Mouse (Mus musculus) bone marrow, adult 2 months (tissue): ENCODE measurements around the gene Arap1. TPM values are rescaled to one million over a fixed set of nuclear protein-coding genes. Genes with fewer than 3 reads are reported as not detected.

ENCODE experiments used
- H3K27ac ChIP-seq: fragments of 200-500 bp; 2 replicates; pipeline ENCODE4 v1.5.1; 2012; ENCODE audit warnings: low read depth, mild to moderate bottlenecking, control low read depth, inconsistent platforms, low read length; ENCODE audit not compliant: control insufficient read depth, poor library complexity, insufficient read depth
- H3K4me1 ChIP-seq: fragments of 200-500 bp; 2 replicates; pipeline ENCODE4 v1.6.1; 2011; ENCODE audit warnings: low read length; ENCODE audit not compliant: control insufficient read depth, insufficient read depth
- H3K4me3 ChIP-seq: fragments of 200-500 bp; replicated peaks from 2 replicates; pipeline ENCODE3; 2011; ENCODE audit warnings: mild to moderate bottlenecking, low read depth, low read length, control low read depth; ENCODE audit not compliant: control insufficient read depth
- CTCF ChIP-seq: fragments of 200-500 bp; IDR thresholded peaks from 2 replicates; pipeline ENCODE4 v1.5.1; 2011; ENCODE audit warnings: low read length, control low read depth; ENCODE audit not compliant: control insufficient read depth, insufficient read depth
- POLR2A ChIP-seq: fragments of 200-500 bp; IDR thresholded peaks from 2 replicates; pipeline ENCODE4 v1.6.1; 2011; ENCODE audit warnings: low read depth, mild to moderate bottlenecking, control low read depth, low read length, borderline replicate concordance; ENCODE audit not compliant: control insufficient read depth
- WGBS: fragments of 180-500 bp; shearing (Covaris S2); methylation state at CpG from one replicate; pipeline ENCODE4 v1.1.7; 2018; 5-methylcytosine and 5-hydroxymethylcytosine counted together
- polyA plus RNA-seq: library from polyadenylated mRNA; stranded (reverse); fragments of >200 nt; gene quantifications from 2 replicates; pipeline ENCODE4 v1.2.4, GENCODE M21; 2011; ENCODE audit warnings: low replicate concordance; ENCODE audit not compliant: missing spikeins, insufficient read depth, insufficient read length

Arap1 gene
- polyA plus RNA-seq, 1 experiment, result 162 TPM

DNA sequence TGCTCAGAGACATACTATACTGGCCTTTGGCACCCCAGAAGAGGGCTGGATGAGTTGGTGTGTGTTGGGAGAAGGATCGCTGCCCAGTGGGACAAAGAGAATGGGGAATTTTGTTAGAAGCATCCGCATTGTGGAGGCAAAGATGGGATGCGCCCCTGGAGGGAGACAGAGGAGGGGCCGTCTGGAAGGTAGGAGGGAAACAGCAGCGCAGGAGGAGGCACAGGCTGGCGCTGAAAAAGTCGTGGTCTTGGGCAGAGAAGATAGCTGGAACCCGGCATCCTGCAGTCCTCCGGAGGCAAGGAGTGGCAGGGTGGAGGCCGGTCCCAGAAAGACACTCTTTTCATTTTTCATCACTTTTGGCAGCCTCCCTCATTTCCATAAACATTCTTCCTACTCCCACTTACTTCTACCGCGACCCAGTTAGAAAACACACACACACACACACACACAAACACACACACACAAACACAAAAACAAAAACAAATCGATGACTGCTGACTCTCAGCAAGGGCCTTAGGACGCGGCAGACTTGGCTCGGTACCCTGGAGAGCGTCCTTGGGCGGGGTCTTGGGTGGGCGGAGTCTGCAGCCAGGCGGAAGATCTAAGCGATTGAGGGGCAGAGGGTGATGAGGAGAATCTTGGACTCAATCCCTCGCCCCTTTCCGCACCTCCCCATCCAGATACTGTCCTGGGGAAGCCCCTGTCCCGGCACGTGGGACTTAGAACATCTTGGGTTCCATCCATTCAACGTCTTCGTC, 71.3 kb downstream of the Arap1 start:
- 7% methylated on average over 27 of the region's 27 CpGs for WGBS
- TF ChIP-seq CTCF (no peak), POLR2A (no peak)
- no peak overlapping the region for H3K27ac ChIP-seq
- H3K4me3 ChIP-seq, result no peak overlapping the region
- H3K4me1 ChIP-seq, result peaks cover 2% of the 10 kb centered on the region

DNA sequence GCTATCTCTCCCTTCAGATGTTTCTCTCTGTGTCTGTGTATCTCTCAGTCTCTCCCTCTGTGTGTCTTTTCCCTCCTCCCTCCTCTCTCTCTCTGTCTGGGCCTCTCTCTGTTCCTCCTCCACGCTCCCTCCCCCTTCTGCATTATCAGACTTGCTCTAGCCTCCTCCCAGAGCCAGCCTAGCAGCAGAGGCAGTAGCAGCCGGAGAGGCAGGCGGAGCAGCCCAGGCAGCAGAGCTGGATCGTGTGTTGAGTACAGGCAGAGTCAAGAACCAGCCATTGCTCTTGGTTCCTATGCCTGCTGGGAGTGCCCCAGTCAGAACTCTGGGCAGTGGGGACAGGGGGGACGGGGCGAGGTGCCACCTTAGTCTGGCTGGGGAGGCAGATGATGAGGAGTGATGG, 73.7 kb downstream of the Arap1 start, which contains the start of gene Pde2a:
Gene Pde2a, plus strand, starts transcription at position 163 of the 400 bp plus-strand sequence.
- H3K27ac ChIP-seq, result no peak within 1 kb of the TSS
- TF ChIP-seq CTCF, result no peak
- no peak for TF ChIP-seq POLR2A
- no peaks in the 10 kb centered on the region for H3K4me1 ChIP-seq
- no peak within 1 kb of the TSS for H3K4me3 ChIP-seq
- WGBS, result 23% methylated on average over 6 of the region's 6 CpGs

DNA sequence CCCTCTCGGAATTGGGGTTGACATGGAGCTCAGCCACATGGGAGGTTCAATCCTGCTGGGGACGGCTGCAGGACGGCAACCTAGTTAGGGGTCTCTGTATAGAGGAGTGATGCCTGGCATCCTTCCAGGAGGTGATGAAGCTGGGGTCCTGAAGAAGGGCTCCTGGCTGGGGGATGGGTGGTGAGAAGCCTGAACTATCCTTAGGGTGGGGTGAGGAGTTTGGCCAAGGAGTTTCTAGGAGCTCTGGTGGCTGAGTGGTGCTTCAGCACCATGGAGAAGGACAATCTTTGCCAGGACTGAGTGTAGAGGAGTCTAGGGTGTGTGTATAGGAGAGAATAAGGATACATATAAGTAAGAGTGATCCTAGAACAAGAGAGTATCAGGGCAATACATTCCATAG, 74.2 kb downstream of the Arap1 start:
- Histone ChIP-seq H3K4me1 (no peaks in the 10 kb centered on the region), H3K27ac (no peak overlapping the region), H3K4me3 (no peak overlapping the region)
- WGBS, result 54% methylated on average over 3 of the region's 3 CpGs
- TF ChIP-seq CTCF (no peak), POLR2A (no peak)

GRCm38 (mm10) chr7:101422646-101423045, 74.8 kb downstream of the Arap1 start:
- H3K4me3 ChIP-seq, result no peak overlapping the region
- TF ChIP-seq CTCF (no peak), POLR2A (no peak)
- no peaks in the 10 kb centered on the region for H3K4me1 ChIP-seq
- 68% methylated on average over 8 of the region's 8 CpGs for WGBS
- H3K27ac ChIP-seq, result no peak overlapping the region

- TF ChIP-seq CTCF, result no peak
- TF ChIP-seq POLR2A, result no peak
- no peak overlapping the region for H3K27ac ChIP-seq
- H3K4me3 ChIP-seq, result no peak overlapping the region
- H3K4me1 ChIP-seq, result no peaks in the 10 kb centered on the region
- 80% methylated on average over 6 of the region's 6 CpGs for WGBS
These were observed 76.1 kb downstream of the Arap1 start for GRCm38 (mm10) chr7:101423970-101424369.

GRCm38 (mm10) chr7:101426692-101427091, 78.8 kb downstream of the Arap1 start:
- no peak for TF ChIP-seq POLR2A
- H3K4me3 ChIP-seq, result no peak overlapping the region
- no peaks in the 10 kb centered on the region; the same call in none of the 2 replicates for H3K4me1 ChIP-seq
- WGBS, result 63% methylated on average over 8 of the region's 8 CpGs
- H3K27ac ChIP-seq, result no peak overlapping the region

DNA sequence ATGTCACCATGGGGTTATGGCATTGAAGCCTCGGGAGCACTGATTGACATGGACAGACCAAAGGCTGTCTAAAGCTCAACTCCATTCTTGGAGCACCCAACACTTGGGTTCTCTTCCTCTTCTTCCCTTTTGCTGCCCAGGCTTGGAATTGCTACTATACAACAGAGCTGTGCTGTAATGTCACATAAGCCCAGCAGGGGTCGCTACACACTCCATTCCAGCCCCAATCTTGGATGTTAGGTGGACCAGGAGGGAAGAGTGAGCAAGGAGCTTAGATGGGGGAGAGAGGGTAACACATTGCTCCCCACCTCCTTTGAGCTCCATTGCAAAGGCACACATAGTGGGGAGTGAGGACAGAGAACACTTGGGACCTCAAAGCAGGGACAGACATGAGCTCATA, 79.9 kb downstream of the Arap1 start:
- no peaks in the 10 kb centered on the region; the same call in none of the 2 replicates for H3K4me1 ChIP-seq
- 10% methylated on average over 2 of the region's 2 CpGs for WGBS
- H3K4me3 ChIP-seq, result no peak overlapping the region
- H3K27ac ChIP-seq, result no peak overlapping the region
- TF ChIP-seq POLR2A (no peak), CTCF (peak; percentile 86)

- WGBS, result 80% methylated on average over 6 of the region's 6 CpGs
- no peak for TF ChIP-seq CTCF
- TF ChIP-seq POLR2A, result no peak
- Histone ChIP-seq H3K27ac (no peak overlapping the region), H3K4me3 (no peak overlapping the region), H3K4me1 (no peaks in the 10 kb centered on the region; the same call in none of the 2 replicates)
These were observed 87.2 kb downstream of the Arap1 start for GRCm38 (mm10) chr7:101435038-101435437.

GRCm38 (mm10) chr7:101437876-101438275, 90.0 kb downstream of the Arap1 start:
- Histone ChIP-seq H3K4me1 (no peaks in the 10 kb centered on the region), H3K4me3 (no peak overlapping the region), H3K27ac (no peak overlapping the region)
- TF ChIP-seq POLR2A, result no peak
- TF ChIP-seq CTCF, result no peak
- WGBS, result 20% methylated on average over 1 of the region's 1 CpGs

DNA sequence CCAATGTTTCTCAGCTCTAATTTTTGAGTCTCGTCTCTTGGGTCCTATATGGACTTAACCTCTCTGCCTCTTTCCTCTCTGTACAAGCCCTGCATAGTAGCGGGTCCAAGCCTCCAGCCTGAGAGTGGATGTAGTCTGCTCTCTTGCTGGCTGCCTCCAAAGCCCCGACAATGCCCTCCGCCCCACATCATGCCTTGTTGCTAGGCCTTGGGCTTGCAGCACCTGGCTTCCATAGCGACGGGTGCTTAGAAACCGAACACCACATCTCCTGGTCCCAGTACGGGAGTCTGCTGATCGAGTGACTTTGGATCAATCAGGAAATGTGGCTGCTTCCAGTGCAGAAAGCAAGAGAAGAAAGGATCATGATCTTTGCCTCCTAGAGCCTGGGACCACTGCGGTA, 95.2 kb downstream of the Arap1 start:
- 80% methylated on average over 10 of the region's 10 CpGs for WGBS
- Histone ChIP-seq H3K4me1 (no peaks in the 10 kb centered on the region), H3K27ac (no peak overlapping the region), H3K4me3 (no peak overlapping the region)
- TF ChIP-seq POLR2A (no peak), CTCF (no peak)
